Mouse (Mus musculus) lung, postnatal 14 days (tissue): ENCODE measurements at regions not wholly inside any gene's neighbourhood (a gene's known extent, or its start where the extent isn't known, plus 50 kb on each side); places are given as distances from the start of the nearest gene placed in this dataset.

Experiments used
- DNase-seq: peaks from one replicate; pipeline ENCODE4 v3.0.0; 2021

GRCm38 (mm10) chr12:15931535-15931934 is 114.8 kb upstream of the Trib2 start:
- DNase-seq, result no peak

DNA sequence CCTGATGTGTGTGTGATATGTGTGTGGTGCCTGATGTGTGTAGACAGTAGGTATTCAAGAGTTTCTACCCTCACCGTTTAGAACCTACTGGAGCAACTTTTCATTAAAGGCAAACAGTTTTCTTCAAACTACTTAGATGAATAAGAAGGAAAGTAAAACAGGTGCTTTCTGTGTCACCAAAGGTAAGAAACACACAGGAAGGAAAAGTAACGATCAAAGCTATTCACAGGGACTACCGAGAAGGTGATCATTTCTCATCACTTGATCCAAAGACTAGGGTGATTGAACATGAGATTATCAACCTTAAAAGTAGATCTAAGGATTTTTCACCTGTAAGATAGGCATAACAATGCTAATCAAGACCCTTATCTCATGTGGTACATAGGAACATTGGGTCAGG is 113.4 kb upstream of the Trib2 start:
- no peak for DNase-seq

DNA sequence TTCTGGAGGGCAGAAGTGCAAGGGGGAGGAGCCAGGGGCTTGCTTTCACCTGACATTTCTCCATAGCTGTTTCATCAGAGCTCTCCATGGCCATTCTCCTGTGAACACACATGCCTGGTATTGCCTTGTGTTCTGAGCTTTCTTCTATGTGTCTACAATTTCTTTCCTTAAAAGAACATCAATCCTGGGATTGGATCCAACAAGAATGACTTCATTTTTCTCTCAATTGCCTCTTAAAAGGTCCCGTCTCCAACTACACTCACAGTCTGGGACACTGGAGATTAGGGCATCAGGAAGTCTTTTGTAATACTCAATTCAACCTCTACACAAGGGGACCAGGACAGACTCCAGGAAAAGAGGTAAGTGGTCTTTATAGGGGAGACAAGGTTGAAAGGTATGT is 112.8 kb upstream of the Trib2 start:
- no peak for DNase-seq

DNA sequence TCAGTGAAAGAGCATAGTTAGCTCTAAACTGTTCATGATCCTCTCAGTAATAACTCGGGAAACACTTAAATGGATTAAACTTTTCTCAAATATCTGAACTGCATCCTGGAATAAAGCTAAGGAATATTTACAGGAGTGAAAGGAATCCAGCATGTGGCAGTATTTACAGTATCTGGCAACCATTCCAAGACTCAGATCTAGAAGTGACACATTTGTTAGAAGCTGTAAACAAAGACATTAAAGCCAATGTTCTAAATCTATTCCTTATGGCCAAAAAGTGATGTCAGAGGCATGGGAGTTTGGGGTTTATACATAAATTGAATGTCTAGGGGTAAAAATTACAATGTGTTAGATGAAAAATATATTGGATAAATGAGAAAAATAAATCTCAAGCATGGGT is 101.6 kb upstream of the Trib2 start:
- DNase-seq, result no peak

DNA sequence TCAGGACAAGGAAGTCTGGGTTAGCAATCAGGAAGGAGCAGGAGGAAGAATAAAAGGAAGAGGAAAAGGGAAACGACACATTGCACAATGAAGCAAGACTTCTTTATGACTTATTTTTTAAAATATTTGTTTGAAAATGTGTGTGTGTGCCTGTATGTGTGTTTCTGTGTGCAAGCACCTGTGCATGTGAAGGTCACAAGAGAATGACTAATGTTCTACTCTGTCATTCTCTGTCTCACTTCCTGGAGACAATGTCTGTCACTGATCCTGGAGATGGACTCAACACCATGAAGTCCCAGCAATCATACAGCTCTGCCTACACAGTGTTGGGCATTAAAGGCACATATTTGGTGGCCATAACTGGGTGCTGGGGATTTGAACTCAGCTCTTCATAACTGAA is 96.2 kb upstream of the Trib2 start:
- DNase-seq, result no peak

GRCm38 (mm10) chr12:15912491-15912890 is 95.8 kb upstream of the Trib2 start:
- no peak for DNase-seq

DNA sequence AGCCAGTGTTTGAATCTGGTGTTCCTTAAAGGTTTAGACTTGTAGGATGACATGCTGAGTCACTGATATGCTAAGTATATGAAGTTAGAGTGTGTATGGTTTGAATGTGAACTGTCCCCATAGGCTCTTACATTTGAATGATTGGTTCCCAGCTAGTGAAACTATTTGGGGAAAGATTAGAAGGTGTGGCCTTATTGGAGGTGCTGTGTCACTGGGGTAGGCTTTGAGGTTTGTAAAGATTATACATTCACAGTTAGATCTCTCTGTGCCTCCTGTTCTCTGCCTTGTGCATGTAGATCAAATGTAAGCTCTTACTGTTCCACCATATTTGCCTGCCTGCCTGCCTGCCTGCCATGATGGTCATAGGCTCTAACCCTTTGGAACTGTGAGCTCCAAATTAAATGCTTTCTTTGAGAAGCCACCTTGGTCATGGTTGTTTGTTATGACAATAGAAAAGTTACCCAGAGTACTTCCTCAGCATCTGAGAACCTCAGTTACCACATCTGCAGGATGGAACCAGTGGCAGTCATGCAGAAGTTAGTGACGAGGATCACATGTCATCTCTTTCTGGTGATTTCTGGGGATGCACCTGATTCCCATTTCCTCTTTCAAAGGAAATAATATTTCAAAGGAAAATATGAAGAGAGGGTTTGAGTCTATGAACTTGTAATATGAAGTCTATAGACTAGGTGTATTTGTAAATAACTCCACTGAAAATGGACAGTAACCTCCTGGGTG is 94.7 kb upstream of the Trib2 start:
- DNase-seq, result no peak

DNA sequence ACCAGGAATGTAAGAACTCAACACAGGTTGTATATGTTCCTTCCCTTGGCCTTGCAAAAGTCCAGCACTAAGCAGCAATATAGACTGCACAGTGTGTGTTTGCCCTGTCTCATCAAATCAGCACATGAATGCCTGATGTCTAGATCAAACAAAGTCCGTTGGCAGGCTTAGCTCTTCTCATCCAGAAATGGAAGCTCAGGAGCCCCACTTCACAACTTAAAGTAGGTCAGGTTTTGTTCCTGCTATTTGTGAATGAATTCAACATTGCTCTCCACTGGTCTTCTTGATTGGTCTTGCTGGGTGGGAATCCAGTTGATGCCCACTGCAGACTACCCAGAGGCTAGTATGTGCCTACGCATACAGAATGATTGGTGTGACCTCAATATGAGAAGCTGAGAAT is 80.8 kb upstream of the Trib2 start:
- DNase-seq, result no peak

DNA sequence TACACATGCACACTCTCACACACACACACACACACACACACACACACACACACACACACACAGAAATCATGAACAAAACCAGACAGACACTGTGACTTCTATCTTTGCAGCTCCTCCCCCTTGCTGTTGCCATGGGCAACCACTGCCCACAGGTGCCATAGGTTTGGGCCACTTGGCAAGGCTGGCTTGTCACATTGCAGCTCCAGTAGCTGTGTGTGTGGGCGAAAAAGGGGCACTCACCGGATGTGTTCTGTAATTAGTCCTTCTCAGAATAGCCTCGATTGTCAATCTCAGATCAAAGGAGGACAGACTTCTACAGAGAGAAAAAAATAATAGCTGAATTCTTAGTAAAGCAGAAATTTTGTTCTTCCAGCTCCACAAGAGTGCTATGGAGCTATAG is 79.8 kb upstream of the Trib2 start:
- no peak for DNase-seq

- DNase-seq, result no peak
Measured at GRCm38 (mm10) chr12:15895215-15895614, 78.5 kb upstream of the Trib2 start.

GRCm38 (mm10) chr12:15890591-15890990 is 73.9 kb upstream of the Trib2 start:
- DNase-seq, result no peak

DNA sequence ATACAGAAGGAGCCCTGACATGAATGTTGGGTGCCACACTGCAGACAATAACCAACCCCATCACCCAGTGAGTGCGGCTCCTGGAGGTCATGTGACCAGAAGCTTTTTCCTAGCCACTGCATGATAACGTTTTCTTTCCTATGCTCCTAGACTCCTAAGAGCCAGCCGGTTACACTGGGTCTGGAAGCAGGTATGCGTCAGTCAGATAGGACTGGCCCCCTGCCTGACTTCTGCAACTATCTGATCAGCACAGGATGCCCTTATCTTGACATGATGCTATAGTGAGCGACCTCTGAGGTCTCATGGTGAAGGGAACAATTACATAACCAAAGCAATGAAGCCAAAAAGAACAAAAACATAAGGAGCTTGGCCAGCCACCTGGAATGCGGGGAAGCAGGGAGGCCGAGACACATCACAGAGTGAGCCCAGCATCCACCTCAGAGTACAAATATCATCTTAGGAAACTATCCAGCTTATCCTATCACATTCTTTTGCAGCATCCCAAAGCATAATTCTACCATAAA is 63.2 kb upstream of the Trib2 start:
- DNase-seq, result no peak
